Mouse (Mus musculus) stomach, embryonic 16.5 days (tissue): ENCODE results near the gene Nedd4. TPM values are rescaled to one million over a fixed set of nuclear protein-coding genes. Genes with fewer than 3 reads are reported as not detected.

Experiments used
- ATAC-seq: fragments of 200-750 bp; cut with Nextera tagmentation; 2 replicates; pipeline ENCODE4 v1.8.0; 2017; ENCODE audit warnings: moderate number of reproducible peaks, moderate TSS enrichment; ENCODE audit not compliant: insufficient read depth, low FRiP score
- H3K27ac ChIP-seq: fragments of 300-500 bp; sonication (generic); 2 replicates; pipeline ENCODE4 v1.5.1; 2014; ENCODE audit warnings: low read length
- H3K27me3 ChIP-seq: fragments of 300-500 bp; sonication (generic); 2 replicates; pipeline ENCODE4 v1.6.1; 2014; ENCODE audit warnings: low read length, control low read depth, mixed read lengths; ENCODE audit not compliant: control insufficient read depth, insufficient read depth
- H3K36me3 ChIP-seq: fragments of 300-500 bp; sonication (generic); 2 replicates; pipeline ENCODE4 v1.6.1; 2014; ENCODE audit warnings: low read length; ENCODE audit not compliant: control insufficient read depth, insufficient read depth
- H3K4me1 ChIP-seq: fragments of 300-500 bp; sonication (generic); 2 replicates; pipeline ENCODE4 v1.6.1; 2014; ENCODE audit warnings: low read length, control low read depth, mixed read lengths; ENCODE audit not compliant: control insufficient read depth, insufficient read depth
- H3K4me2 ChIP-seq: fragments of 300-500 bp; sonication (generic); 2 replicates; pipeline ENCODE4 v1.6.1; 2014; ENCODE audit warnings: low read depth, low read length, mixed read lengths
- H3K4me3 ChIP-seq: fragments of 300-500 bp; sonication (generic); replicated peaks from 2 replicates; pipeline ENCODE4 v1.5.1; 2014; ENCODE audit warnings: mild to moderate bottlenecking, low read length
- H3K9ac ChIP-seq: fragments of 300-500 bp; sonication (generic); 2 replicates; pipeline ENCODE4 v1.6.1; 2014; ENCODE audit warnings: low read length
- H3K9me3 ChIP-seq: fragments of 300-500 bp; sonication (generic); replicated peaks from 2 replicates; pipeline ENCODE4 v1.6.1; 2016; ENCODE audit warnings: low read length, control low read depth; ENCODE audit not compliant: control insufficient read depth
- WGBS: fragments of 180-500 bp; shearing (Covaris S2); extraction: QIAGEN DNeasy Blood & Tissue Kit; methylation state at CpG from one replicate; pipeline ENCODE4 v1.1.7; 2014; 5-methylcytosine and 5-hydroxymethylcytosine counted together
- polyA plus RNA-seq: library from polyadenylated mRNA; unstranded; fragments of >200 nt; fragmentation: Nextera tagmentation; extraction: Ambion mirVana; gene quantifications from 2 replicates; pipeline ENCODE4 v1.2.1, GENCODE M21; 2015

Gene Nedd4
- 548 TPM in 2 replicates for polyA plus RNA-seq

DNA sequence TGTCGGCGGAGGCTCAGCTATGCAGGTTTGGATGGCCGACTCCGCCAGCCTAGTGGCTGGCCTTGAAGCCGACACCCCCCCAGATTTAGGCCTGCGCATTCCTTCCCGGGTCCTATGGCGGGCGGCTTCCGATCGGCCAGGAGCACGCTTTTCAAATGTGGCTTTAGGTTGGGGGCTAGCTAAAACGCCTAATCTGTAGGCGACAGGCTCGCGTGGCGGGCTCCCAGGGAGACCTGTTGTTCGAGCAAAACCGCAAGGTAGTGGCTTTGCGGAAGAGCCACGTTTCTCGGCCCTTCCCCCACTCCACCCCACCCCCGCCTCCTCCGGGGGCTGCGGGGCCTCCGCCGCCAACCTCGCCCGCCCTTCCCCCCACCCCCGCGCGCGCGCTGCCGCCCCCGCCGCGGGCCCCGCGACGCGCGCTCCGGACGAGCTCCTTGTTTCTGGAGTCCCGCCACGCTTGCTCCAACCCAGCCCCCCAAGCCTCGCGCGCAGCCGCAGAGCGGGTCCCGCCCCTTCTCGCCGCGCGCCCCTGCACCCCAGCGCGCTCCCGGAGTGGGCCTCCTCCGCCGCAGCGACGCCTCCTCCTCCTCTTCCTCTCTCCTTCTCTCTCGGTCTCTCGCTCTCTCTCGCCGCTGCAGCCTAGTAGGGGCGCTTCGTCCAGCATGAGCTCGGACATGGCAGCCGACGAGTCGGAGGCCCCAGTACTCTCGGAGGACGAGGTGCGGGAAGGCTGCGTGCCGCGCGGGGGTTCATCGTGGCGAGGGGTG is at the start of gene Nedd4:
TSS of gene Nedd4 (plus strand) at position 452 of the 767 bp plus-strand sequence.
- Histone ChIP-seq H3K36me3 (no peaks in the 10 kb centered on the region), H3K9ac (peak within 1 kb of the TSS; percentile 100), H3K27ac (peak within 1 kb of the TSS; percentile 100), H3K4me2 (peak within 1 kb of the TSS; percentile 96), H3K4me1 (peaks cover 28% of the 10 kb centered on the region), H3K4me3 (peak within 1 kb of the TSS; percentile 95), H3K27me3 (no peaks in the 10 kb centered on the region), H3K9me3 (no peaks in the 10 kb centered on the region)
- under 1% methylated on average over 76 of the region's 83 CpGs for WGBS
- ATAC-seq, result peak; percentile 94

DNA sequence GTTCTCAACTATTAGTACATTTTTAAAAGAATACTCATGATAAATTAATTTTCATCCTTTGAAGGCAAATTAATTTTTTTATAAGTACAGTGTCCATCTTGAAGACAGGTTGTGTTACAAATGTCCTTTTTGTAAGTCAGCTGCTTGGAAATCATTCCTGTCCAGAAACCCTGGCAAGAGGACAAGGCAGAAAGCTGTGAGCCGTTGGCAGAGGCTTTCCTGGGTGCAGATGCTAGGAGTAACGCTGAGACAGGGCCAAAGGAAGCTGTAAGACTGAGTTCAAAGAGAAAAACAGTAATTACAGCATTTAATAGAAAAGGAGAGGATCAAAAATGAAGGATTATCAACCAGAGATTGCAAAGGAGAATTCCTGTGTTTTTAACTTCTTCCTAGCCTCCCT is 48.3 kb upstream of the Nedd4 start:
- Histone ChIP-seq H3K36me3 (no peaks in the 10 kb centered on the region), H3K27ac (no peak overlapping the region), H3K4me3 (no peak overlapping the region), H3K27me3 (no peaks in the 10 kb centered on the region), H3K9me3 (no peaks in the 10 kb centered on the region), H3K4me2 (no peak overlapping the region), H3K9ac (no peak overlapping the region), H3K4me1 (0 out of 2 replicates have a peak, but pooled peaks cover 3% of the 10 kb centered on the region)
- ATAC-seq, result no peak
- 59% methylated on average over 2 of the region's 2 CpGs for WGBS

DNA sequence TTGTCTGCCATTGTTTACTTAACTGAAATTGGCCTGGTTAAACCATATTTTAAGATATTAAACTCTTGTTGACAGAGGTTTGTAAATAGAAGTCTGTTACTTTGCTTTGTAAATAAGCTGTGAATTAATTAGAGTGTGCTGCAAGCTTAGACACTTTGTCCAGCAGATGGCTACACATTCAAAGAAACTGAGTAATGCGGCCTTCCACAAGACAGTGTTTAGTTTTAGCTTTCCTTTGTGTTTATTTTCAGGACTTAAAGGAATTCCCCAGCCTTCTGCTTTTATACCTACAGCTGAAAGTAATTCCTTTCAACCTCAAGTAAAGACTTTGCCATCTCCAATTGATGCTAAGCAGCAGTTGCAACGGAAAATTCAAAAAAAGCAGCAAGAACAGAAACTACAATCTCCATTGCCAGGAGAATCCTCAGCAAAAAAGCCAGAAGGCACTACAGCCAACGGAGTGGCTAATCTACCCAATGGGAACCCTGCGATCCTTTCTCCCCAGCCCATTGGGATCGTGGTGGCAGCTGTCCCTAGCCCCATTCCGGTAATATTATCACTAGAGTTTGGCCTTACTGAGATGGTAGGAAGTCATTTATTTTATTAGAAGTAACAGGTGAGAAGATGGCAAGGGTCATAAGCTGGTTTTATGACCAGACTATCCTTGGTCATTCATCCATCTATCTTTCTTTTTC is 47.2 kb upstream of the Nedd4 start:
- Histone ChIP-seq H3K4me3 (no peak overlapping the region), H3K9me3 (no peaks in the 10 kb centered on the region), H3K9ac (no peak overlapping the region), H3K4me2 (no peak overlapping the region), H3K36me3 (no peaks in the 10 kb centered on the region), H3K27ac (0 out of 2 replicates have a peak overlapping the region, but pooled peaks have one; percentile 57), H3K27me3 (no peaks in the 10 kb centered on the region), H3K4me1 (0 out of 2 replicates have a peak, but pooled peaks cover 3% of the 10 kb centered on the region)
- no peak; the same call in 1 of the 2 replicates for ATAC-seq
- WGBS, result 55% methylated on average over 6 of the region's 6 CpGs

- no peaks in the 10 kb centered on the region for H3K27me3 ChIP-seq
- H3K9ac ChIP-seq, result no peak overlapping the region
- H3K36me3 ChIP-seq, result no peaks in the 10 kb centered on the region
- WGBS, result 88% methylated on average over 3 of the region's 3 CpGs
- no peak for ATAC-seq
- H3K27ac ChIP-seq, result no peak overlapping the region
- no peak overlapping the region for H3K4me2 ChIP-seq
- H3K4me1 ChIP-seq, result 0 out of 2 replicates have a peak, but pooled peaks cover 3% of the 10 kb centered on the region
- H3K9me3 ChIP-seq, result no peaks in the 10 kb centered on the region
- H3K4me3 ChIP-seq, result no peak overlapping the region
Observed at GRCm38 (mm10) chr9:72618037-72618436, 44.1 kb upstream of the Nedd4 start.

- Histone ChIP-seq H3K27ac (no peak overlapping the region), H3K4me3 (no peak overlapping the region), H3K27me3 (no peaks in the 10 kb centered on the region), H3K9me3 (no peaks in the 10 kb centered on the region), H3K36me3 (no peaks in the 10 kb centered on the region), H3K4me2 (no peak overlapping the region), H3K4me1 (peaks cover 12% of the 10 kb centered on the region), H3K9ac (no peak overlapping the region)
- WGBS, result 95% methylated on average over 1 of the region's 1 CpGs
- no peak for ATAC-seq
Observed at GRCm38 (mm10) chr9:72623605-72624004, 38.5 kb upstream of the Nedd4 start.

GRCm38 (mm10) chr9:72627598-72627997 is 34.5 kb upstream of the Nedd4 start:
- 20% methylated on average over 1 of the region's 1 CpGs for WGBS
- Histone ChIP-seq H3K9me3 (no peaks in the 10 kb centered on the region), H3K36me3 (no peaks in the 10 kb centered on the region), H3K4me2 (no peak overlapping the region), H3K27ac (peak overlapping the region; percentile 4), H3K4me3 (no peak overlapping the region), H3K9ac (no peak overlapping the region), H3K4me1 (peaks cover 15% of the 10 kb centered on the region), H3K27me3 (no peaks in the 10 kb centered on the region)
- no peak for ATAC-seq

DNA sequence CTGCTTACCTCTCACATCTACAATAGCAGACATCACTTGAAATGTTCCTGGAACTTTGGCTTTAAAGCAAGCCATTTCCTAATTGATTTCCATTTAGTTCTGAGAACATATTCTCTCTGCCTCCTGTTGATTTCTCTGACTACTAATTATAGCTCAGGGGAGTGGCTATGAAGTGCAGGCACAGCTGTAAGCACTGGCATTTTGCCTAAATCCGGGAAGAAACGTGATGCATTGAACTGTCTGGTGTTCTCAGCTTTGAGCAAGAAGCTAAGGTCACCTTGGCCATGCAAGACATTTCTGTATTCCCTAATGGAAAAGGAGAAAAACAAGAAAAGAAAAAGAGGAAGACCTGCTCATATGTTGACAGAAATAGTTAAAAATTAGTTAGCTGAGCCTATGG is 33.6 kb upstream of the Nedd4 start:
- H3K36me3 ChIP-seq, result no peaks in the 10 kb centered on the region
- H3K4me1 ChIP-seq, result peaks cover 15% of the 10 kb centered on the region
- H3K9ac ChIP-seq, result no peak overlapping the region
- H3K27me3 ChIP-seq, result no peaks in the 10 kb centered on the region
- H3K4me3 ChIP-seq, result no peak overlapping the region
- H3K27ac ChIP-seq, result peak overlapping the region; percentile 57
- no peaks in the 10 kb centered on the region for H3K9me3 ChIP-seq
- ATAC-seq, result peak; percentile 69; the same call in 1 of the 2 replicates
- WGBS, result 12% methylated on average over 2 of the region's 2 CpGs
- no peak overlapping the region for H3K4me2 ChIP-seq

GRCm38 (mm10) chr9:72632198-72632597 is 29.9 kb upstream of the Nedd4 start:
- Histone ChIP-seq H3K4me2 (no peak overlapping the region), H3K27me3 (no peaks in the 10 kb centered on the region), H3K4me3 (no peak overlapping the region), H3K36me3 (no peaks in the 10 kb centered on the region), H3K4me1 (peaks cover 15% of the 10 kb centered on the region), H3K27ac (no peak overlapping the region), H3K9me3 (no peaks in the 10 kb centered on the region), H3K9ac (no peak overlapping the region)
- no peak for ATAC-seq
- WGBS, result 19% methylated on average over 1 of the region's 1 CpGs

DNA sequence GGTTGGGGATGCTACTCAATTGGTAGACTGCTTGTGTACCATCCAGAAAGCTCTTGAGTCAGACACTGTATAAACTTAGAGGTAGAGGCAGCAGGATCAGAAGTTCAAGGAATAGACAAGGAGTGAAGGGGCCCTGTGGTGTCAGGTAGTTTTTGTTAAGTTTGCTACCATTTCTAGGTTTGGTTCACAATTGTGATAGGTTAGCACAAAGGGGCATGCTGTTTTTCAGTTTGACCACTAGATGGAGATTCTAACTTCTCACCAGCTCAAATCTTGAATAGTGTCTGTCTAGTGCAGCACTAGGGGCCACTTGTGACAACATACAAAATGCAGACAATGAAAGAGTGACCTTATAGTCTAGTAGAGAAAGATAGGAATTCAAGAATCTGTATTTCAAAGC is 27.0 kb upstream of the Nedd4 start:
- no peaks in the 10 kb centered on the region for H3K27me3 ChIP-seq
- ATAC-seq, result no peak
- H3K27ac ChIP-seq, result no peak overlapping the region
- H3K9ac ChIP-seq, result no peak overlapping the region
- peaks cover 8% of the 10 kb centered on the region for H3K4me1 ChIP-seq
- no peaks in the 10 kb centered on the region for H3K9me3 ChIP-seq
- H3K36me3 ChIP-seq, result no peaks in the 10 kb centered on the region
- H3K4me3 ChIP-seq, result no peak overlapping the region
- H3K4me2 ChIP-seq, result no peak overlapping the region
